Mouse (Mus musculus) kidney, adult 2 months (tissue): ENCODE measurements around the gene Cisd2.

Source experiments
- CTCF ChIP-seq: fragments of 200-500 bp; conservative IDR thresholded peaks from 2 replicates; pipeline ENCODE4 v1.5.1; 2011; ENCODE audit warnings: low read depth, mild to moderate bottlenecking, control low read depth, low read length, moderate library complexity, mixed read lengths; ENCODE audit not compliant: insufficient read depth, insufficient read length
- POLR2A ChIP-seq: fragments of 200-500 bp; IDR thresholded peaks from one replicate; pipeline ENCODE4 v1.6.1; 2011; ENCODE audit warnings: low read depth, low read length, control low read depth

DNA sequence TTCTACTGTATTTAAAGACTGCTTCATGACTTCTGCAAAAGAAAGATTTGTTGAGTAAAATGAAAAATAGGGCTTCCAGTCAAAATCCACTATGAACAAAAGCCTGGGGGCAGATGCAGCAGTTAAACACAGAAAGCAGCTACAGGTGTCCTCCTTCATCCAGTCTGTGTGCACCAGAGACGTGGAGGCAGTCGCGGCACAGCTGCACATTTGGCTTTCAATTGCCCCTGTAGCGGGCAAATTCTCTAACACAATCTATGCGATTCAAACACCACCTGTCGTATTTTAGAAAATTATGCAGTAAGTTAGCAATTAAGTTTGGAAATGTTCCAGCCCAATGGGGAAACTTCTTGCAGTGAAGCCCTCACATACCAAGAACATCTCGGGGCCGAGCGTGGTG, 20.5 kb downstream of the Cisd2 start:
- TF ChIP-seq CTCF (no peak), POLR2A (no peak)
